Mouse (Mus musculus) fat pad, adult 2 months (tissue): ENCODE measurements around the gene Zfp882.
"Not testable (repeated sequence)": the region's sequence is repeated elsewhere in the genome, so short reads cannot be mapped to it uniquely, and the experiment has no call there.

Experiments used
- DNase-seq: peaks from one replicate; pipeline ENCODE4 v3.0.0-alpha.2; 2011; ENCODE audit warnings: low read depth, low spot score; ENCODE audit errors: extremely low read depth

Zfp882 gene

DNA sequence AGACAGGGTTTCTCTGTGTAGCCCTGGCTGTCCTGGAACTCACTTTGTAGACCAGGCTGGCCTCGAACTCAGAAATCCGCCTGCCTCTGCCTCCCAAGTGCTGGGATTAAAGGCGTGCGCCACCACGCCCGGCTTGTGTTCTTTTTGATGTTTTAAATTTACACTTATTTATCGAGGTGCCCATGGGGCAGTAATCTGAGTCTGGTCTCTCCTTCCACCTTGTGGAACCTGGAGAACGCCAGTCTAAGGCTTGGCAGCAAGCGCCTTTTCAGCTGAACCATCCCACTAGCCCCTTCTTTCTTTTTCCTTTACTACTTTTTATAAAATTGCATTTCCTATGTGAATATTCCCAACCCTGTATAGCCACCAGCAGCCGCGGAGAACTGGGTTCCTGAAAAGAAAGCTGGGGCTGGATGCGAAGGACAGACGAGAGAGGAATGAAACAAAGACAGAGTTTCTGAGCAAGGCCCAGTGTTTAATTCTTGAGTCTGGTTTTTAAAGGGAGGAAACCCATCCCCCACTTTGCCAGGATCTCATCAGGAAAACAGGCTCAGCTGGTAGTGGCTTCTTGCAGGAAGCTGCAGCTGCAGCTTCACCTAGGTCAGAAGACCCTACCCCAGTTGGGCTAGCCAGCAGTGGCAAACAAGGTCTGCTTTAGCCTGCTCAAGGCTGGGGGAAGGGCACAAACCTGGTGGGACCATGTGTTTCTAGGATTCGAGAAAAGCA is 43.2 kb downstream of the Zfp882 start:
- no peak for DNase-seq

GRCm38 (mm10) chr8:71952489-71952888 is 44.1 kb downstream of the Zfp882 start:
- DNase-seq: no peak

- not testable (repeated sequence) for DNase-seq
These were observed 44.7 kb downstream of the Zfp882 start for GRCm38 (mm10) chr8:71952961-71953700.

DNA sequence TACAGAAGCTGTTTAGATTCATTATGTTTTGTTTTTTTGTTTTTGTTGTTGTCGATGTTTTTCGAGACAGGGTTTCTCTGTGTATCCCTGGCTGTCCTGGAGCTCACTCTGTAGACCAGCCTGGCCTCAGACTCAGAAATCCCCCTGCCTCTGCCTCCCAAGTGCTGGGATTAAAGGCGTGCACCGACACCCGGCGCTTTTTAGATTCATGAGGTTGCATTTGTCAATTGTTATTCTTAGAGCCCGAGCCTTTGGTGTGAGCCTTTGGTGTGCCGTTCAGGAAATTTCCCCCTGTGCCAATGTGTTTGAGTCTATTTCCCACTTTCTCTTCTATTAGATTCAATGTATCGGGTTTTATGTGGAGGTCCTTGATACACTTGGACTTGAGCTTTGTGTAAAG is 46.3 kb downstream of the Zfp882 start:
- DNase-seq: no peak

GRCm38 (mm10) chr8:71960483-71960882 is 52.1 kb downstream of the Zfp882 start:
- DNase-seq: no peak

- no peak for DNase-seq
These were observed 53.4 kb downstream of the Zfp882 start for GRCm38 (mm10) chr8:71961796-71962195.

- DNase-seq: no peak
These were observed 55.6 kb downstream of the Zfp882 start for GRCm38 (mm10) chr8:71964051-71964450.

DNA sequence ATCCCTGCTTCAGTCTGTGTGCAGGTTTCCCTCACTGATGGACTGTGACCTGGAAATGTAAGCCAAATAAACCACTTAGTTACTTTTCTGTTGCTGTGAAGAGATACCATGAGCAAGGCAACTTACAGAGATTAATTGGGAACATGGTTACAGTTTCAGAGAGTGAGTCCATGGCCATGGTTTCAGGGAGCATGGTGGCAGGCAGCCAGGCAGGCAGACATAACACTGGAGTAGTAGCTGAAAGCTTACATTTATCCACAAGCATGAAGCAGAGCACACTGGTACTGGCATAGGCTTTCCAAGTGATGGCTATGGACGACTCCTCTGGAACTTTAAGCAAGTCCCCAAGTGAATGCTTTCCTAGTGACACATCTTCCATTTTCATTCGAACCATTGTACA is 56.8 kb downstream of the Zfp882 start:
- no peak for DNase-seq
